Mouse (Mus musculus) large intestine, adult 2 months (tissue): Measurements from ENCODE around the gene Mrpl24. TPM values are rescaled to one million over a fixed set of nuclear protein-coding genes. Genes with fewer than 3 reads are reported as not detected.

Source experiments
- DNase-seq: peaks from one replicate; pipeline ENCODE4 v3.0.0-alpha.2; 2012; ENCODE audit warnings: low read depth, low spot score
- WGBS: fragments of 180-500 bp; shearing (Covaris S2); methylation state at CpG from one replicate; pipeline ENCODE4 v1.1.7; 2018; 5-methylcytosine and 5-hydroxymethylcytosine counted together
- polyA plus RNA-seq: library from polyadenylated mRNA; depleted of rRNA; stranded (reverse); fragments of >200 nt; gene quantifications from 2 replicates; pipeline ENCODE4 v1.2.3, GENCODE M21; 2012; rRNA removed

The Mrpl24 gene
- polyA plus RNA-seq, 1 experiment: 64.1 TPM

DNA sequence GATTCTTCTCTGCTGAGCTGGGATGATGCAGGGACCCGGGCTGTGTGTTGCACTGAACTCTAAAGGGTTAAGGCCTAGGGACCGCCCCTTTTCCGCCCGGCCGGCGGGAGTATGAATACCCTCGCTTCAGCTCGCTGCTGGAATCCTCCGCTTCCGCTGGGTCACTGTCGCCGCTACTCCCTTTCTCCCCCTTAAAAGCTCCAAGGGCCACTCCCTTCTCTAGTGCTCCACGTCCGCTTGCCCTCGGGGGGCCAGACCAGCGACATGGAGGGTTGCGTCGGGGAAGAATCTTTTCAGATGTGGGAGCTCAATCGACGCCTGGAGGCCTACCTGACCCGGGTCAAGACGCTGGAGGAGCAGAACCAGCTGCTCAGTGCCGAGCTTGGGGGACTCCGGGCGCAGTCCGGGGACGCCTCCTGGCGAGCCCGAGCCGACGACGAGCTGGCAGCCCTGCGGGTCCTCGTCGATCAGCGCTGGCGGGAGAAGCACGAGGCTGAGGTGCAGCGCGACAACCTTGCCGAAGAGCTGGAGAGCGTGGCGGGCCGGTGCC is 51.7 kb downstream of the Mrpl24 start, which contains the start of gene Nes:
Gene Nes (plus strand): TSS at position 140 of the 550 bp plus-strand sequence.
- no peak for DNase-seq
- WGBS: under 1% methylated on average over 44 of the region's 44 CpGs

DNA sequence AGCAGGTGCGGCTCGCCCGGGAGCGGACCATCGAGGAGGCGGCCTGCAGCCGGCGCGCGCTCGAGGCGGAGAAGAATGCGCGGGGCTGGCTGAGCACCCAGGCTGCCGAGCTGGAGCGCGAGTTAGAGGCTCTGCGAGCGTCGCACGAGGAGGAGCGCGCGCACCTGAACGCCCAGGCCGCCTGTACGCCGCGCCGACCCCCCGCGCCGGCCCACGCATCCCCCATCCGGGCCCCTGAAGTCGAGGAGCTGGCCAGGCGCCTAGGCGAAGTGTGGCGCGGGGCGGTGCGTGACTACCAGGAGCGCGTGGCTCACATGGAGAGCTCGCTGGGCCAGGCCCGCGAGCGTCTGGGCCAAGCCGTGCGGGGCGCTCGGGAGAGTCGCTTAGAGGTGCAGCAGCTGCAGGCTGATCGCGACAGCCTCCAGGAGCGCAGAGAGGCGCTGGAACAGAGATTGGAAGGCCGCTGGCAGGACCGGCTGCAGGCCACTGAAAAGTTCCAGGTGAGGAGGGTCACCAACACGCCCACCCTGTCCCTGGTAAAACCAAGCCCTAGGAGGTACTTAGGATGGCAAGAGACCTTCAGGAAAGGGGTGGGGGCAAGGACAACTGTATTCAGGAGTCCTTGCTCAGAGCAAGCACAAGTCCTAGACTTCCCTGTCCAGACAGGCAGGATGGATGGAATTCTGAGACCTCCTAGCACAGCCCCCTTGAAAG is 52.3 kb downstream of the Mrpl24 start:
- WGBS: 2% methylated on average over 60 of the region's 60 CpGs

DNA sequence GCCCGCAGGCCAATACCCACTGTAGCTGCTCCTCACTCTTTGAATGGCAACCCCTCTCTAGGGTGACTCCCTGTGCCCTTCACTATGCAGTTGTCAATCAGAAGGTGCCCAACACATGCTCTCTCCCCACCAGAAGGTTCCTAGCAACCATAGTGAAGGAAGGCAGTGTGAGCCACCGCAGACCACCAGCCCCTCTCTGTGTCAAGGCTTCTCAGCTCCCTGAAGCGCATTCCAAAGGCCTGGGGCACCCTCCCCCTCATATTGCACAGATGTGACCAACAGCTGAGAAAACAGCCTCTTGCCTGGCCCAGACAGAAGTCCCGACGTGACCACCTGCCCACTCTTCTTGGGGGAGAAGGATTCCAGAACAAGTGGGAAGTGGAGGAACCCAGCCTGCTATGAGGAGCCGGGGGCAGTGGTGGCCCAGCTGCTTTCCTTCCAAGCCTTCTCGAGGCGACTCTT is 52.9 kb downstream of the Mrpl24 start:
- 52% methylated on average over 8 of the region's 8 CpGs for WGBS
- DNase-seq: no peak

More for the DNA sequence above, 52.3 kb downstream of the Mrpl24 start:
- DNase-seq: no peak

DNA sequence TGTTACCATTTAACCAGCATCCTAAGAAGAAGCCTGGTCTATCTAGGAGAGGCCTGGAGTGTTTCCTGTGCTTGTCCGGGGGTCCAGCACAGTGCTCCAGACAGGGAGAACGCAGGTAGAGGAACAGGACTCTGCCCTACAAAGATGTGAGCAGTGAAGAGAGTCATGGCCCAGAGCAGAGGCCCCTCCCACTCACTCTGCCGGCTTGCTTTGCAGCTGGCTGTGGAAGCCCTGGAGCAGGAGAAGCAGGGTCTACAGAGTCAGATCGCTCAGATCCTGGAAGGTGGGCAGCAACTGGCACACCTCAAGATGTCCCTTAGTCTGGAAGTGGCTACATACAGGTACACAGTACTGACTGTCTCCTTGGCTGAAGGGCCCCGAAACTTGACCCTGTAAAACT is 53.5 kb downstream of the Mrpl24 start:
- WGBS: 42% methylated on average over 5 of the region's 5 CpGs
- no peak for DNase-seq

Other genes with a start within 250 kb of the Mrpl24 start
- 0.31 TPM in 1 of 2 replicates, not detected in the other for gene Lrrc71, start 170.9 kb upstream of the Mrpl24 start, polyA plus RNA-seq
- 0.07 and 0.16 TPM in 2 replicates for gene Ntrk1, start 124.3 kb upstream of the Mrpl24 start, polyA plus RNA-seq
- 1.3 and 1.6 TPM in 2 replicates for gene Insrr, start 122.6 kb upstream of the Mrpl24 start, polyA plus RNA-seq
- 11.3 and 17.1 TPM in 2 replicates for gene Pear1, start 95.2 kb upstream of the Mrpl24 start, polyA plus RNA-seq
- gene Sh2d2a, start 72.8 kb upstream of the Mrpl24 start, polyA plus RNA-seq: 3.5 and 5.6 TPM in 2 replicates
- 28.5 and 30.2 TPM in 2 replicates for gene Prcc, start 33.9 kb upstream of the Mrpl24 start, polyA plus RNA-seq
- 73.5 and 78.7 TPM in 2 replicates for gene Hdgf, start 13.2 kb upstream of the Mrpl24 start, polyA plus RNA-seq
- gene Isg20l2, start 10.8 kb downstream of the Mrpl24 start, polyA plus RNA-seq: 14.0 and 15.3 TPM in 2 replicates
- gene Rrnad1, start 11.2 kb downstream of the Mrpl24 start, polyA plus RNA-seq: 17.5 and 22.5 TPM in 2 replicates
- not detected in 2 replicates for gene Crabp2, start 29.2 kb downstream of the Mrpl24 start, polyA plus RNA-seq
- gene Nes, start 51.6 kb downstream of the Mrpl24 start, polyA plus RNA-seq: 0.87 and 1.4 TPM in 2 replicates
- 0.20 TPM in 1 of 2 replicates, not detected in the other for gene Bcan, start 80.7 kb downstream of the Mrpl24 start, polyA plus RNA-seq
- not detected in 2 replicates for gene Hapln2, start 108.1 kb downstream of the Mrpl24 start, polyA plus RNA-seq
- gene Gpatch4, start 123.6 kb downstream of the Mrpl24 start, polyA plus RNA-seq: 8.0 and 9.3 TPM in 2 replicates
- 62.6 and 75.5 TPM in 2 replicates for gene Naxe, start 139.0 kb downstream of the Mrpl24 start, polyA plus RNA-seq
- not detected in 2 replicates for gene Ttc24, start 158.8 kb downstream of the Mrpl24 start, polyA plus RNA-seq
- 14.3 and 18.7 TPM in 2 replicates for gene Iqgap3, start 162.5 kb downstream of the Mrpl24 start, polyA plus RNA-seq
- gene Mef2d, start 222.9 kb downstream of the Mrpl24 start, polyA plus RNA-seq: 26.1 and 40.8 TPM in 2 replicates